Comparison of ENCODE assay signal across 8 mouse cellular contexts in the genomic region with DNA sequence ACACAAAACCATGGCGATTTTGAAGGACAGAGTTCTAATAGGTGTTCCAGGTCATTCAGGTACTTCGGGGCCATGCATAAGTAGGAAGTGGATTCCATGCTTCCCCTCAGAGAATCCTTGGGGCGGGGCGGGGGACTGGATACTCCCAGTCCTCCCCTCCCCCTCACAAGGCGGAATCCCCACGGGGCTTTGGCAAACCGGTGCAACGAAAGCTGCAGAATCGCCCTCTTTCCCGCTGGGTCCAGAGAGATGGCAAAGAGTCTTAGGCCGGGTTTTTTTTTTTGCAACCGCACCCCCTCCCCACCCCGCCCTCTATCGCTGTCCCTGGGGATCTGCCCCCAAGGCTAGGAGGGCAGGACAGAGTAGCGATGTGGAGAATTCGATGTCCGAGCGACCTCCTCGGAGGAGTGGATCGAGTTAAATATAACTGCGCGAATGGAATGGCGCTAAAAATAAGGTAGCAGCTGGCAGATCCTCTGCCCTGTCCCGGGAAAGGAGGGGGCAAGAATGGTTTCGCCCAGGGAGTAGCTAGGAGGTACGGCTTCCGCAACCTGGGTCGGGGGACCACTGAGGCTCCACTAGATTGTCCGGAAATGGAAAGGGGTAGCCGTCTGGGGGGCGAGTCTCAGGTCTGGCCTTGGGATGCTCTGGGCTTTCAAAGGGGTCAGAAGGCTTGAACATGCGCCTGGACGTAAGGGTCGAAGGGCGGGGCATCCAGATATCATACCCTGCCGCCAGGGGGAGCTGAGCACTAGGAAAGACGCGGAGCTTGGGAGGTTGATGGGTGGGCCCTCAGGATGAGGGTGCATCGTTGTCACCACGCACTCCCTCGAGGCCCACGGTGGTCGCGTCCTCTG. TPM values are rescaled to one million over a fixed set of nuclear protein-coding genes. Genes with fewer than 3 reads are reported as not detected.
DNase-seq lines count a peak whose midpoint lies in the region; ATAC-seq and TF ChIP-seq lines count a peak whose summit lies in the region.

No protein-coding gene starts in this region.

- H3K27ac ChIP-seq in left cerebral cortex, adult 2 months, result no peak overlapping the region
- H3K27ac ChIP-seq in heart, embryonic 15.5 days, result no peak overlapping the region
- no peak overlapping the region for H3K27ac ChIP-seq in liver, postnatal 0 days (ENCODE audit: low read depth)

- 3% methylated on average over 44 of the region's 44 CpGs for WGBS in heart, embryonic 15.5 days
- 6% methylated on average over 44 of the region's 44 CpGs for WGBS in liver, postnatal 0 days (ENCODE audit: insufficient replicate concordance)

- no peak overlapping the region for H3K9ac ChIP-seq in heart, embryonic 15.5 days
- no peak overlapping the region for H3K9ac ChIP-seq in liver, postnatal 0 days (replicated peaks)

- H3K9me3 ChIP-seq in heart, embryonic 15.5 days (replicated peaks), result no peaks in the 10 kb centered on the region
- H3K9me3 ChIP-seq in liver, postnatal 0 days (ENCODE audit: low read length), result no peaks in the 10 kb centered on the region

- H3K27me3 ChIP-seq in heart, embryonic 15.5 days, result peaks cover 95% of the 10 kb centered on the region
- H3K27me3 ChIP-seq in liver, postnatal 0 days (ENCODE audit: insufficient read depth, low read length), result peaks cover 78% of the 10 kb centered on the region

- no peak for DNase-seq in left cerebral cortex, adult 2 months (ENCODE audit: extremely low spot score in 1 of 2, low spot score in 2 of 2)
- DNase-seq in left cerebral cortex, adult 11 months (ENCODE audit: low spot score), result no peak
- DNase-seq in embryo, embryonic 9.5 days (ENCODE audit: extremely low spot score), result peak; percentile 38
- peak; percentile 26 for DNase-seq in liver, postnatal 0 days
- DNase-seq in right cerebral cortex, postnatal 36 days (ENCODE audit: low spot score in 2 of 2), result no peak
- no peak for DNase-seq in frontal cortex, postnatal 25 days (ENCODE audit: low spot score in 2 of 2)
- no peak for DNase-seq in layer of hippocampus, adult 18-20 months (ENCODE audit: low spot score in 2 of 2)

- H3K4me3 ChIP-seq in left cerebral cortex, adult 2 months, result no peak overlapping the region
- peak overlapping the region; percentile 41 for H3K4me3 ChIP-seq in heart, embryonic 15.5 days
- H3K4me3 ChIP-seq in liver, postnatal 0 days (ENCODE audit: low read depth, low read length), result no peak overlapping the region

- peak overlapping the region; percentile 64 for H3K4me2 ChIP-seq in heart, embryonic 15.5 days
- H3K4me2 ChIP-seq in liver, postnatal 0 days (ENCODE audit: low read depth, low read length), result no peak overlapping the region

- peak; percentile 37 for TF ChIP-seq CTCF in left cerebral cortex, adult 2 months (IDR thresholded peaks at IDR 0.05)
- peak; percentile 50 for TF ChIP-seq CTCF in liver, postnatal 0 days (IDR thresholded peaks at IDR 0.05; ENCODE audit: low read depth)

- no peaks in the 10 kb centered on the region for H3K36me3 ChIP-seq in heart, embryonic 15.5 days
- no peaks in the 10 kb centered on the region for H3K36me3 ChIP-seq in liver, postnatal 0 days (replicated peaks; ENCODE audit: insufficient read depth, low read length)

- ATAC-seq in heart, embryonic 15.5 days (replicated peaks; ENCODE audit: insufficient number of reproducible peaks, insufficient read depth, low FRiP score, low read depth), result peak; percentile 58; the same call in 1 of the 2 replicates
- no peak for ATAC-seq in liver, postnatal 0 days

- peaks cover 22% of the 10 kb centered on the region for H3K4me1 ChIP-seq in heart, embryonic 15.5 days (replicated peaks)
- peaks cover 4% of the 10 kb centered on the region; the same call in 1 of the 2 replicates for H3K4me1 ChIP-seq in liver, postnatal 0 days (ENCODE audit: insufficient read depth)

- intact Hi-C loops in left cerebral cortex, adult 2 months (cut with DNase I), result no loop called here

- TF ChIP-seq EP300 in liver, postnatal 0 days (IDR thresholded peaks at IDR 0.05; ENCODE audit: low read depth), result no peak

RNA-seq across cellular contexts. Expression of gene Foxd3, which starts 5.8 kb away (rescaled TPM):
- not detected for total RNA-seq in left cerebral cortex, adult 2 months (2021)
- 0.20 TPM in 1 of 2 replicates, not detected in the other for polyA plus RNA-seq in heart, embryonic 15.5 days (2015; fragmentation: Nextera tagmentation; extraction: Ambion mirVana)
- not detected in 2 replicates for polyA plus RNA-seq in liver, postnatal 0 days (2015; fragmentation: Nextera tagmentation; extraction: Ambion mirVana)
- total RNA-seq in layer of hippocampus, adult 18-20 months (2021), result not detected

Comparison
In these comparisons a context has a peak if more than half of its experiments do, and no peak if none do; other contexts are left out.
1. DNase-seq: peak in embryo, embryonic 9.5 days (single experiment) and liver, postnatal 0 days (single experiment); none in left cerebral cortex, adult 2 months (0 of 2), left cerebral cortex, adult 11 months (single experiment), right cerebral cortex, postnatal 36 days (0 of 2), frontal cortex, postnatal 25 days (0 of 2) and layer of hippocampus, adult 18-20 months (0 of 2).